Mouse (Mus musculus): ENCODE data around the gene Ccr3.
"Not testable (repeated sequence)": the region's sequence is repeated elsewhere in the genome, so short reads cannot be mapped to it uniquely, and the experiment has no call there.

The Ccr3 gene

GRCm38 (mm10) chr9:124021672-124022071, at the start of gene Ccr3:
Gene Ccr3, plus strand, starts transcription at chr9:124021972.
- DNase-seq = no peak

- no peak for DNase-seq
Observed at GRCm38 (mm10) chr9:123975630-123976029, 46.1 kb upstream of the Ccr3 start.

GRCm38 (mm10) chr9:123976876-123977663, 44.7 kb upstream of the Ccr3 start:
- DNase-seq = no peak

GRCm38 (mm10) chr9:123978308-123978707, 43.5 kb upstream of the Ccr3 start, which contains the start of gene Ccr1l1:
Gene Ccr1l1, minus strand, starts transcription at chr9:123978408.
- no peak for DNase-seq

GRCm38 (mm10) chr9:123980858-123981475, 40.8 kb upstream of the Ccr3 start:
- DNase-seq = not testable (repeated sequence)

GRCm38 (mm10) chr9:123981909-123982308, 39.9 kb upstream of the Ccr3 start:
- DNase-seq = no peak

- no peak for DNase-seq
Observed at GRCm38 (mm10) chr9:123982720-123983119, 39.1 kb upstream of the Ccr3 start.

GRCm38 (mm10) chr9:123984943-123985342, 36.8 kb upstream of the Ccr3 start:
- DNase-seq = no peak

- peak in 1 of 2 experiments; percentile 17 for DNase-seq
Observed at GRCm38 (mm10) chr9:123986217-123986616, 35.6 kb upstream of the Ccr3 start.

GRCm38 (mm10) chr9:123989671-123990070, 32.1 kb upstream of the Ccr3 start:
- no peak for DNase-seq

GRCm38 (mm10) chr9:123991312-123991906, 30.4 kb upstream of the Ccr3 start:
- no peak for DNase-seq

- no peak for DNase-seq
Observed at GRCm38 (mm10) chr9:123997719-123998118, 24.1 kb upstream of the Ccr3 start.

GRCm38 (mm10) chr9:123999784-124000183, 22.0 kb upstream of the Ccr3 start:
- no peak for DNase-seq

GRCm38 (mm10) chr9:124012691-124013090, 9.1 kb upstream of the Ccr3 start:
- DNase-seq = no peak

GRCm38 (mm10) chr9:124013270-124013669, 8.5 kb upstream of the Ccr3 start:
- DNase-seq = no peak

- DNase-seq = no peak
Observed at GRCm38 (mm10) chr9:124014985-124015652, 6.7 kb upstream of the Ccr3 start.

GRCm38 (mm10) chr9:124016048-124016447, 5.7 kb upstream of the Ccr3 start:
- DNase-seq = no peak

- DNase-seq = no peak
Observed at GRCm38 (mm10) chr9:124019887-124020286, 1.9 kb upstream of the Ccr3 start.

GRCm38 (mm10) chr9:124033345-124033744, 11.6 kb downstream of the Ccr3 start:
- peak; percentile 23 to 37 for DNase-seq

- peak; percentile 83 to 84 for DNase-seq
Observed at GRCm38 (mm10) chr9:124037707-124038106, 15.9 kb downstream of the Ccr3 start.

GRCm38 (mm10) chr9:124038158-124038582, 16.4 kb downstream of the Ccr3 start:
- DNase-seq = no peak

- DNase-seq = no peak
Observed at GRCm38 (mm10) chr9:124038949-124039348, 17.2 kb downstream of the Ccr3 start.

- DNase-seq = no peak
Observed at GRCm38 (mm10) chr9:124040932-124041331, 19.2 kb downstream of the Ccr3 start.

Measured in lung, postnatal 4 days (tissue).